Mouse (Mus musculus) hindbrain, embryonic 11.5 days (tissue): Measurements from ENCODE around the gene Mmp27. TPM values are rescaled to one million over a fixed set of nuclear protein-coding genes. Genes with fewer than 3 reads are reported as not detected.
A peak's percentile ranks its signal among the peaks of the same experiment; 100 is the strongest.

Experiments used
- ATAC-seq: fragments of 200-750 bp; cut with Nextera tagmentation; 2 replicates; pipeline ENCODE4 v1.8.0; 2017; ENCODE audit warnings: mild to moderate bottlenecking, moderate TSS enrichment, moderate library complexity; ENCODE audit not compliant: low FRiP score
- DNase-seq: peaks from one replicate; pipeline ENCODE4 v3.0.0-alpha.2; 2015; ENCODE audit warnings: low spot score
- H3K27ac ChIP-seq: fragments of 300-500 bp; sonication (generic); 2 replicates; pipeline ENCODE4 v1.5.1; 2014; ENCODE audit warnings: mild to moderate bottlenecking, low read depth, low read length
- H3K27me3 ChIP-seq: fragments of 300-500 bp; sonication (generic); 2 replicates; pipeline ENCODE4 v1.6.1; 2014; ENCODE audit warnings: mild to moderate bottlenecking, low read length, moderate library complexity, mixed read lengths; ENCODE audit not compliant: control insufficient read depth, insufficient read depth
- H3K36me3 ChIP-seq: fragments of 300-500 bp; sonication (generic); 2 replicates; pipeline ENCODE4 v1.6.1; 2014; ENCODE audit warnings: mild to moderate bottlenecking, low read length, moderate library complexity, mixed read lengths; ENCODE audit not compliant: control insufficient read depth, insufficient read depth
- H3K4me1 ChIP-seq: fragments of 300-500 bp; sonication (generic); replicated peaks from 2 replicates; pipeline ENCODE4 v1.6.1; 2014; ENCODE audit warnings: low read length, mixed read lengths; ENCODE audit not compliant: control insufficient read depth, insufficient read depth
- H3K4me2 ChIP-seq: fragments of 300-500 bp; sonication (generic); replicated peaks from 2 replicates; pipeline ENCODE4 v1.6.1; 2014; ENCODE audit warnings: mild to moderate bottlenecking, low read depth, low read length
- H3K4me3 ChIP-seq: fragments of 300-500 bp; sonication (generic); 2 replicates; pipeline ENCODE4 v1.5.1; 2014; ENCODE audit warnings: low read depth, low read length
- H3K9ac ChIP-seq: fragments of 300-500 bp; sonication (generic); 2 replicates; pipeline ENCODE4 v1.6.1; 2014; ENCODE audit warnings: low read depth, low read length
- H3K9me3 ChIP-seq: fragments of 300-500 bp; sonication (generic); 2 replicates; pipeline ENCODE4 v1.6.1; 2016; ENCODE audit warnings: low read length; ENCODE audit not compliant: control insufficient read depth
- WGBS: fragments of 180-500 bp; shearing (Covaris S2); extraction: QIAGEN DNeasy Blood & Tissue Kit; methylation state at CpG from one replicate; pipeline ENCODE4 v1.1.7; 2014; 5-methylcytosine and 5-hydroxymethylcytosine counted together
- polyA plus RNA-seq: library from polyadenylated mRNA; unstranded; fragments of >200 nt; fragmentation: Nextera tagmentation; extraction: Ambion mirVana; gene quantifications from 2 replicates; pipeline ENCODE4 v1.2.1, GENCODE M21; 2014

The Mmp27 gene
- polyA plus RNA-seq, 1 experiment from 2014 or later = not detected

- no peak overlapping the region for H3K4me3 ChIP-seq
- H3K9me3 ChIP-seq = no peaks in the 10 kb centered on the region
- H3K4me1 ChIP-seq = no peaks in the 10 kb centered on the region
- no peak for DNase-seq
- no peaks in the 10 kb centered on the region for H3K27me3 ChIP-seq
- no peak overlapping the region for H3K27ac ChIP-seq
- no peak overlapping the region for H3K9ac ChIP-seq
- no peak overlapping the region for H3K4me2 ChIP-seq
- ATAC-seq = no peak
- WGBS = 76% methylated on average over 8 of the region's 8 CpGs
- no peaks in the 10 kb centered on the region for H3K36me3 ChIP-seq
Observed at GRCm38 (mm10) chr9:7590063-7590462, 18.9 kb downstream of the Mmp27 start.

GRCm38 (mm10) chr9:7593272-7593812, 22.1 kb downstream of the Mmp27 start:
- H3K4me2 ChIP-seq = no peak overlapping the region
- H3K9ac ChIP-seq = no peak overlapping the region
- no peak for DNase-seq
- no peak overlapping the region for H3K4me3 ChIP-seq
- WGBS = 93% methylated on average over 3 of the region's 3 CpGs
- no peaks in the 10 kb centered on the region for H3K36me3 ChIP-seq
- ATAC-seq = no peak
- H3K27me3 ChIP-seq = no peaks in the 10 kb centered on the region
- H3K4me1 ChIP-seq = no peaks in the 10 kb centered on the region
- H3K27ac ChIP-seq = no peak overlapping the region
- no peaks in the 10 kb centered on the region for H3K9me3 ChIP-seq

- no peak overlapping the region for H3K27ac ChIP-seq
- no peaks in the 10 kb centered on the region for H3K27me3 ChIP-seq
- DNase-seq (peak; percentile 85), ATAC-seq (peak; percentile 96)
- WGBS = 31% methylated on average over 6 of the region's 6 CpGs
- no peaks in the 10 kb centered on the region for H3K4me1 ChIP-seq
- H3K4me3 ChIP-seq = no peak overlapping the region
- H3K4me2 ChIP-seq = peak overlapping the region; percentile 21; the same call in 1 of the 2 replicates
- no peaks in the 10 kb centered on the region for H3K36me3 ChIP-seq
- no peaks in the 10 kb centered on the region for H3K9me3 ChIP-seq
- H3K9ac ChIP-seq = peak overlapping the region; percentile 40; the same call in 1 of the 2 replicates
Observed at GRCm38 (mm10) chr9:7594816-7595540, 23.8 kb downstream of the Mmp27 start.

- Histone ChIP-seq H3K9me3 (no peaks in the 10 kb centered on the region), H3K36me3 (no peaks in the 10 kb centered on the region), H3K4me2 (no peak overlapping the region), H3K4me3 (no peak overlapping the region), H3K27ac (no peak overlapping the region), H3K27me3 (no peaks in the 10 kb centered on the region), H3K9ac (no peak overlapping the region), H3K4me1 (no peaks in the 10 kb centered on the region)
- ATAC-seq (peak; percentile 54), DNase-seq (peak; percentile 79)
- 2% methylated on average over 3 of the region's 3 CpGs for WGBS
Observed at GRCm38 (mm10) chr9:7602982-7603742, 32.0 kb downstream of the Mmp27 start.

- no peaks in the 10 kb centered on the region for H3K4me1 ChIP-seq
- no peaks in the 10 kb centered on the region for H3K9me3 ChIP-seq
- H3K27ac ChIP-seq = no peak overlapping the region
- H3K9ac ChIP-seq = no peak overlapping the region
- WGBS = 83% methylated on average over 6 of the region's 6 CpGs
- no peak overlapping the region for H3K4me2 ChIP-seq
- no peaks in the 10 kb centered on the region for H3K36me3 ChIP-seq
- no peaks in the 10 kb centered on the region for H3K27me3 ChIP-seq
- DNase-seq (no peak), ATAC-seq (no peak)
- H3K4me3 ChIP-seq = no peak overlapping the region
Observed at GRCm38 (mm10) chr9:7604005-7604404, 32.8 kb downstream of the Mmp27 start.

GRCm38 (mm10) chr9:7605638-7606037, 34.4 kb downstream of the Mmp27 start:
- WGBS = 93% methylated on average over 12 of the region's 12 CpGs
- no peak overlapping the region for H3K9ac ChIP-seq
- H3K9me3 ChIP-seq = no peaks in the 10 kb centered on the region
- H3K27ac ChIP-seq = no peak overlapping the region
- ATAC-seq = no peak
- no peak overlapping the region for H3K4me3 ChIP-seq
- no peaks in the 10 kb centered on the region for H3K27me3 ChIP-seq
- no peaks in the 10 kb centered on the region for H3K4me1 ChIP-seq
- no peaks in the 10 kb centered on the region for H3K36me3 ChIP-seq
- no peak for DNase-seq
- H3K4me2 ChIP-seq = no peak overlapping the region

GRCm38 (mm10) chr9:7622582-7622981, 51.4 kb downstream of the Mmp27 start:
- Histone ChIP-seq H3K9ac (no peak overlapping the region), H3K27me3 (no peaks in the 10 kb centered on the region), H3K4me2 (no peak overlapping the region), H3K36me3 (no peaks in the 10 kb centered on the region), H3K9me3 (no peaks in the 10 kb centered on the region), H3K27ac (no peak overlapping the region), H3K4me3 (no peak overlapping the region), H3K4me1 (no peaks in the 10 kb centered on the region)
- ATAC-seq (no peak), DNase-seq (no peak)
- 75% methylated on average over 3 of the region's 3 CpGs for WGBS

GRCm38 (mm10) chr9:7627931-7628330, 56.7 kb downstream of the Mmp27 start, which contains the start of gene Mmp20:
Gene Mmp20, plus strand, starts transcription at chr9:7628231.
- H3K4me3 ChIP-seq = no peak within 1 kb of the TSS
- no peak for ATAC-seq

More at GRCm38 (mm10) chr9:7627931-7628330, 56.7 kb downstream of the Mmp27 start, which contains the start of gene Mmp20:
- Histone ChIP-seq H3K9ac (no peak within 1 kb of the TSS), H3K4me2 (no peak within 1 kb of the TSS), H3K9me3 (no peaks in the 10 kb centered on the region), H3K27me3 (no peaks in the 10 kb centered on the region), H3K36me3 (no peaks in the 10 kb centered on the region), H3K27ac (no peak within 1 kb of the TSS), H3K4me1 (no peaks in the 10 kb centered on the region)
- no peak for DNase-seq
